Mouse (Mus musculus) liver, adult 2 months (tissue): ENCODE measurements at regions not wholly inside any gene's neighbourhood (a gene's known extent, or its start where the extent isn't known, plus 50 kb on each side); places are given as distances from the start of the nearest gene placed in this dataset.

Experiments
- CTCF ChIP-seq: fragments of 200-500 bp; IDR thresholded peaks from 2 replicates; pipeline ENCODE4 v1.5.1; 2011; ENCODE audit warnings: low read depth, low read length, control low read depth
- POLR2A ChIP-seq: fragments of 200-500 bp; IDR thresholded peaks from 2 replicates; pipeline ENCODE4 v1.6.1; 2011; ENCODE audit warnings: low read length, control low read depth; ENCODE audit not compliant: insufficient read depth; ENCODE audit errors: extremely low read depth

DNA sequence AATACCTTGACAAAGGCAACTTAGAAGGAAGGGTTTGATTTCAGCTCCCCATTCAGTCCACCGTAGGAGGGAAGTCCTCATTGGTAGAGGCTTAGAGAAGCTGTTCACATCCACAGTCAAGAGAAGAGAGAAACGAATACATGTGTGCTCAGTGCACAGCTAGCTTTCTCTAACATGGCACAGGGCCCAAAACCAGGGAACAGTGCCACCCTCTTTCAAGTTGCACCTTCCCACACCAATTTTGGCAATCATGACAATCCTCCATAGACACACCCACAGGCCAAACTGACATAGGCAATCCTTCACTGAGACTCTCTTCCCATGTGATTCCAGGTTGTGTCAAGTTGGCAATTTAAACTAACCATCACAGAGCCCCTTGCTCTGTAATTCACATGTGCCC lies 193.4 kb upstream of the Zfp462 start:
- TF ChIP-seq CTCF (no peak), POLR2A (no peak)
